Mouse (Mus musculus) cerebral cortex, adult 2 months (tissue): ENCODE measurements around the gene Ptgdr2.

Experiments used
- WGBS: fragments of 180-500 bp; shearing (Covaris S2); methylation state at CpG from one replicate; pipeline ENCODE4 v1.1.7; 2018; 5-methylcytosine and 5-hydroxymethylcytosine counted together

Ptgdr2 gene

DNA sequence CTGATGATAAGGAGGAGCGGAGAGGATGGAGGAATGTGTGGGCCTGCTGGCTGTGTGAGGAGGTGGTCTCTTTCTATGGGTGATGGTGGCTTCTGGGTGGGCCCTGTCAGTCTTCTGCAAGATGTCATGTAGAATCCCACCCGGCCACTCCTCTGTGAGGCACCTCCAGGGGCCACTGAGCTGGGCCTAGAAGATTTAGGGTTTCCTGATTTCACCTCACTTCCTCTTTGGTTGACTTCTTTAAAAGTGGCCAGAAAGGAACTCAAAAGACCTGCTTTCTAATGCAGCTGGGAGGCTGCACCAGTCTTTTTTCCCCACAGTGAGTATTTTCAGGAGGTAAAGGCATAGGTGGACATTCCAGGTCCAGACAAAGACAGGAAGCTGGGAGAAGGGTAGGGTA is 6.3 kb upstream of the Ptgdr2 start:
- WGBS, result 87% methylated on average over 2 of the region's 2 CpGs

DNA sequence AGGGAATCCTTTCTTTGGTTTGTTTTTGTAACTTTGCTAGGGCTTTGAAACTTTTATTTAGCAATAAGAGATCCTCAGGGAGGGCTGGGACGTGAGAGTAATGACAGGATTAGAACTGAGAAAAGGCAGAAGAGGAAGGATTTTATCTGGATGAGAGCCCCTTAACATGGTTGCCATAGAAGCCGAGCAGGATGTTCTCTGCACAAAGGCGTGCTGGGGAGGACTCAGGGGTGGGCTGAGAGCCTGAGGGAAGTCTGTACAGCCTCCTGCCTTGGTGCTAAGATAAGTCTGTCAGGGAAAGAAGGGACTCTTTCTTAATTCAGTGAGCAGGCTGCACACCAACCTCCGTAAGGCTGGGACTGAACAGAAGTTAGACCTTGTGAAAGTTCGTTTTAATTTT is 1.9 kb upstream of the Ptgdr2 start:
- 20% methylated on average over 5 of the region's 5 CpGs for WGBS

DNA sequence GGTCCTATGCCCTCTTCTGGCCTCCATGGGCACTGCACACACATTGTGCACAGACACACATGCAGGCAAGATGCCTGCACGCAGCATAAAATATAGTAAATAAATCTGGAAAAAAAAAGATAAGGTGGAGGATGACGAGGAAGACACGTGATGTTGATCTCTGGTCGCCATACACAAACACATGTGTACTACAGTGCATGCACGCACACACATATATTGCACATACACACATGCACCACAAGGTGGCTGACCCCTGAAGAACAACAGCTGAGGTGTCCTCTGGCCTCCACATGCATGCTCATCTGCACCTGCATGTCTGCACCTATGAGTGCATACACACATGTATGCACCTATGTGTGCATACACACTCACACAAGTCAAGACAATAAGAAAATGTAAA is 883 bp upstream of the Ptgdr2 start:
- WGBS, result 85% methylated on average over 5 of the region's 5 CpGs

DNA sequence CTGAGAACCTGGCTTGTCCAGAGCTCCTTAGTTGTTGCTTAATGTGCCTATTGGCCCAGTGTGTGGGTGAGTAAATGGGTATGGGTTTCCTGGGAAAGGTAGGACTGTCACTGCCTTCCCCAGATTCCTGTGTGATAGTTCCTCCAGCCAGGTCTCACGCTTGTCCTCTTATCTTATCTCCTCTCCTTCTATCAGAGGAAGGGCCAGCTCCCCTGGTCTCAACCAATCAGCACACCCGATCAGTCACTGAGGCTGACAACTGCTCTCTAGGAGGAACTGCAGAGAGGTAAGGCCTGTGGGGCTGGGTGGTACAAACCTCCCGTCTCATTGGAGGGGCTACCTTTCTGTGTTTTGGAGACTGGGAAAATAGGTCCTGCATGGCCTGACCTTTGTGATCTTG is 1.8 kb downstream of the Ptgdr2 start:
- 86% methylated on average over 3 of the region's 3 CpGs for WGBS

DNA sequence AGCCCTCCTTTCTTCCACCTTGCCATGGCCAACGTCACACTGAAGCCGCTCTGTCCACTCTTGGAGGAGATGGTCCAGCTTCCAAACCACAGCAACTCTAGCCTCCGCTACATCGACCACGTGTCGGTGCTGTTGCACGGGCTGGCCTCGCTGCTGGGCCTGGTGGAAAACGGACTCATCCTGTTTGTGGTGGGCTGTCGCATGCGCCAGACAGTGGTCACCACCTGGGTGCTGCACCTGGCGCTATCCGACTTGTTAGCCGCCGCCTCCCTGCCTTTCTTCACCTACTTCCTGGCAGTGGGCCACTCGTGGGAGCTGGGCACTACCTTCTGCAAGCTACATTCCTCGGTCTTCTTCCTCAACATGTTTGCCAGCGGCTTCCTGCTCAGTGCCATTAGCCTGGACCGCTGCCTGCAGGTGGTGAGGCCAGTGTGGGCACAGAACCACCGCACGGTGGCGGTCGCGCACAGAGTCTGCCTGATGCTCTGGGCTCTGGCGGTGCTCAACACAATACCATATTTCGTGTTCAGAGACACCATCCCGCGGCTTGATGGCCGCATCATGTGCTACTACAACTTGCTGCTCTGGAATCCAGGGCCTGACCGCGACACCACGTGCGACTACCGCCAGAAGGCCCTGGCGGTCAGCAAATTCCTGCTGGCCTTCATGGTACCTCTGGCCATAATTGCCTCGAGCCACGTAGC is 3.3 kb downstream of the Ptgdr2 start:
- WGBS, result 22% methylated on average over 37 of the region's 37 CpGs

DNA sequence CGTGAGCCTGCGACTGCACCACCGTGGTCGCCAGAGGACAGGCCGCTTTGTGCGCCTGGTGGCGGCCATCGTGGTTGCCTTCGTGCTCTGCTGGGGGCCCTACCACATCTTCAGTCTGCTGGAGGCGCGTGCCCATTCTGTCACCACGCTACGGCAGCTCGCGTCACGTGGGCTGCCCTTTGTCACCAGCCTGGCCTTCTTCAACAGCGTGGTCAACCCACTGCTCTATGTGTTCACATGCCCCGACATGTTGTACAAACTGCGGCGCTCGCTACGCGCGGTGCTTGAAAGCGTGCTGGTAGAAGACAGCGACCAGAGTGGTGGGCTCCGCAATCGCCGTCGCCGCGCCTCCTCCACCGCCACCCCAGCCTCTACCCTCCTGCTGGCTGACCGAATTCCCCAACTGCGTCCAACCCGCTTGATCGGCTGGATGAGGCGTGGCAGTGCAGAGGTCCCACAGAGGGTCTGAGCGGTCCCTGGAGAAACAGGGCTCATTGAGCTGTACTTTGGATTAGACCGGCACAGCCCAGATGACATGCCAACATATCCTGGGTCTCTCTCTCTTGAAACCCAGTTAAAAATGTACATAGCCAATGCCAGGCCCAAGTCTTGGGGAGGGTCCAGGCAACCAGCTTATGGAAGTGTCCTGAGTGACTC is 4.0 kb downstream of the Ptgdr2 start:
- 8% methylated on average over 40 of the region's 40 CpGs for WGBS

DNA sequence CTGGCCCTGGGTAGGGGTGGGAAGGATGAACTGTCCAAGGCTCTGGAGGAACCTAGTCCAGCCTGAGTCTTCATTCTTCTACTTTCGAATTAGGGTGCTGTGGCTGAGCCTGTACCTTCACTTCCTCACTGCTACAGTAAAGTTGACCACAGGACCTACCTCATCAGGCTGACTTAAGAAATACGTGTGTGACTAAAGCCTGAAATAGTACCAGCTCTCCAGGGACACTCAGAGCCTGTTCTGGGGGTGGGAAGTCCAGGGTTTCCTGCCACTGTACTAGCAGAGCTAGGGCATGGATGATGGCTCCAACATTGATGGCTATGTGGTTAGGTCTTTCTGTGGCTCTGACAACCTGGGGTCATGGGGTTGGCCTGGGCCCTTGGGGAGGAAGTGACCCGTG is 7.0 kb downstream of the Ptgdr2 start:
- WGBS, result 77% methylated on average over 3 of the region's 3 CpGs

DNA sequence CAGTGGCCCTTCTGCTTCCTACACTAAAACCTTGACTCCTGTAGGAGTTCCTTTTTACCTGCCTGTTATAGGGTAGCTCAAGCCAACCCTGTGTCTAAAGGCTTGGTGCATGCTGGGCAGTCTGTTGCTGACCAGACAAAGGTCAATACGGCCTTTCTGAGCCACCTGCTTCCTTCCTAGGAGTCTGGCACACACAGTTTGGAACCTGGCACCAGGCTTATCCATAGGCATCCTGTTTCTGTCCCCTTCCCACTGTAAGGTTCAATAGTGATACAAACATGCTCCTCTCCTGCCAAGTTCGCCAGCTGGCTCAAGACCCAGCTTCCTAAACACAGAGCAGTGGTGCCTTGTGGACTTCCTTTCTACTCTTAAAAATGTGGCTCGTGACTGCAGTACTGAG is 9.5 kb downstream of the Ptgdr2 start:
- WGBS, result 60% methylated on average over 3 of the region's 3 CpGs

DNA sequence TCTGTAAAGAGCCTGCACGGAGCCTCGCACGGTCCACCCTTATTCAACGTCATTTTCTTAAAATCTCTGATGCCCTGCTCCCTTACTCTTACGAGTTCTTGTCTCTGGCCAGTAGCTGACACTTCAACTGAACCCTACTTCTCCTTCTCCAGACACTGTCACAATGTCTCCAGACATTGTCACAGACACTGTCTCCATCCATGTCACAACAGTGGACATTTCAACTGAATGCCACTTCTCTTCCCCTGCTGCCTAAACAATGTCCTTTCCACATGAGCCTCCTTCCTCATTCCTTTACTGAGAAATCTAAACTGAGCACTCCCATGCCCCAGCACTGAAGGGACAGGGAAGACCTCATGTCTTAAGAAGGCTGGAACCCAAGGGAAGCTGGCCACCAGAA is 10.3 kb downstream of the Ptgdr2 start:
- WGBS, result 75% methylated on average over 5 of the region's 5 CpGs

DNA sequence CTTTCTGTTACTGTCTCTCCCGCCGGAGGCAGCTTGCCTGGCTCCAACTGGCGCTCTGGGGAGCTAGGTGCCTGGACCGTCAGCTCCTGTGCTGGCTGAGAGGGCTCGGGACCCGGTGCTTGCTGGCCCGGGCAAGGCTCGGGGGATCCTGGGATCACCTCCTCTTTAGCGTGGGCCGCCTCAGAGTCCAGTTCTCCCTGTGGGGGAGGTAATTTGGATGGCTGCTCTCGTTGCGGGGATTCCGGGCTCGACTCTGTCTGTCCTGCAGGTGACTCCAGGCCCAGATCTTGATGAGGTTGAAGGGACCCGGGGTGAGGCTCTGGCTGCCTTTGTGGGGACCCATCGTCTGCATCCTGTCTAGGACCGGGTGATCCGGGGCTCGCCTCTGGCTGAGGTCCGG is 11.5 kb downstream of the Ptgdr2 start:
- WGBS, result under 1% methylated on average over 20 of the region's 20 CpGs

DNA sequence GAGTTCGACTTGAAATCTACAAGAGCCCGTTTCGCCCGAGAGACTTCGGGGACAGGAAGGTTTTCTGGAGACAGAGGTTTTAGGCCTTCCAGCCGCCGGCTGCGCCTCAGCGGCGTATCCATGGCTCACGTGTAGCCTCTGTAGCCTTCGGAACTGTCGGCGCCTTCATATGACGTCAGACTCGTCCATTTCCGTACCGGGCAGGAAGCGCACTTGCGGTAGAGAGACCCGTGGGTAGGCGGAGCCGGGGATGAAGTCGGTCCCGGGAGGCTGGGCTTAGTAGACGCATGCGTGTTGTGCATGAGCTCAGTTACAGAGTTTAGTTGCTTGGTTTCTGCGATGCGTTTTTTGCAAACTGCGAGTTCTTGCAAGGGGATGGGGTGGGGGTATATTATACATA is 12.2 kb downstream of the Ptgdr2 start, which contains the start of gene Ccdc86:
TSS of gene Ccdc86 (minus strand) at position 155 of the 400 bp plus-strand sequence.
- WGBS, result 0% methylated on average over 30 of the region's 30 CpGs

DNA sequence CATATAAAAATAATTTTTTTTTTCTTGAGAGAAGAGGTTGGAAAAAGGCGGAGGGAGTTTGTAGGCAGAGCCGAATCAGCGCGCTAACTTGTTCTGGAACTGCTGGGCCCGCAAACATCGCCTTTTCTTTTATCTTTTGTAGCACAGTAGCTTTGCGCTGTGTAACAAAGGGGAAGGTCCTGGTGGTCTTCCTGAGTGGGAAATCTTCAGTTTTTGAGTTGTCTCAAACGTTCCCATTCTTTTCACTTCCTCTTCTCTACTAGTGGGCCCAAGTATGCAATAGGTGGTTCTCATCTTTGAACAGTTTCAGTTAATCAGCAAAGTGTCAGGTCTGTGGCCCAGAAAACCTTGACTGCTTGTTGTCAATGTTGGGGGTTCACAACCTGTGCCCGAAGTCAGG is 12.6 kb downstream of the Ptgdr2 start:
- whole genome bisulfite sequencing, result 22% methylated on average over 9 of the region's 9 CpGs

DNA sequence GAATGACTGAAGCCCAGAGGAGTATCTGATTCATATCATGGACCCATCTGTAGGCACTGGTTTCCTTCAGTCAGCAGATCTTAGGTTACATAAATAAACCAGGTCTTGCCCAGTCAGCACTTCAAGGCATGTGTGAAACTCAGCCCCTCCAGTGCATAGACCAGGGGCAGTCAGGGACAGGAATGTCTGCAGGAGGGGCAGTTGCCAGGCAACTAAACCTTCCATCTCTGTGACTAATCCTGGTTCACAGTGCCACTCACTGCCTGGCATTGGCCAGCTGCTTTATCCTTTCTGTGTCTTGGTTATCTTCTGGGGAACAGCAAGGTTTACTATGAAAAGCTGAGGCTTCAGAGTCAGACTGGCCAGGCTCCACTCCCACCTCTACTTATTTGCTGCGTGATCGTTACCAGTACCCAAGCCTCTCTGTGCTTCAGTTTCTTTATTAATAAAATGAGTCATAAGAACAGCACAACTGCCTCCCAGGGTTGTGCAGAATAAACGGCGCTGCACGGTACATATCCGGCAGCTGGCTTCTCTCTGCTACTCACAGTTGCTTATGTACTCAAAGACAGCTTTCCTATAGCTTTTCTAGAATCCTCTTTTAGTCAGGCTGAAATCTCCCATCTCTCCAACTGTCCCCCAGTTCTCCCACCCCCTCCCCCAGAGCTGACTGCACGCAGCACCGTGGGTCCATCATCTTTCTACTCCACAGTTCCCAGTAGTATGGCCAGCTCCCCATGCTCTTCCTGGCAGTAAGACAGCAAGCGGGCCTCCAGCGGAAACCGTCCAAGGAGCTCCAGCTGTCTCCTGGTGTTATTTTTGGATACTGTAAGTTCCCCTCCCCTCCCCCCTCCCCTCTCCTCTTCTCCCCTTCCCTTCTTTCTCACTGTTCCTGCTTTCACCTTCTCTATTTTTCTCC is 15.3 kb downstream of the Ptgdr2 start:
- 31% methylated on average over 11 of the region's 11 CpGs for WGBS

DNA sequence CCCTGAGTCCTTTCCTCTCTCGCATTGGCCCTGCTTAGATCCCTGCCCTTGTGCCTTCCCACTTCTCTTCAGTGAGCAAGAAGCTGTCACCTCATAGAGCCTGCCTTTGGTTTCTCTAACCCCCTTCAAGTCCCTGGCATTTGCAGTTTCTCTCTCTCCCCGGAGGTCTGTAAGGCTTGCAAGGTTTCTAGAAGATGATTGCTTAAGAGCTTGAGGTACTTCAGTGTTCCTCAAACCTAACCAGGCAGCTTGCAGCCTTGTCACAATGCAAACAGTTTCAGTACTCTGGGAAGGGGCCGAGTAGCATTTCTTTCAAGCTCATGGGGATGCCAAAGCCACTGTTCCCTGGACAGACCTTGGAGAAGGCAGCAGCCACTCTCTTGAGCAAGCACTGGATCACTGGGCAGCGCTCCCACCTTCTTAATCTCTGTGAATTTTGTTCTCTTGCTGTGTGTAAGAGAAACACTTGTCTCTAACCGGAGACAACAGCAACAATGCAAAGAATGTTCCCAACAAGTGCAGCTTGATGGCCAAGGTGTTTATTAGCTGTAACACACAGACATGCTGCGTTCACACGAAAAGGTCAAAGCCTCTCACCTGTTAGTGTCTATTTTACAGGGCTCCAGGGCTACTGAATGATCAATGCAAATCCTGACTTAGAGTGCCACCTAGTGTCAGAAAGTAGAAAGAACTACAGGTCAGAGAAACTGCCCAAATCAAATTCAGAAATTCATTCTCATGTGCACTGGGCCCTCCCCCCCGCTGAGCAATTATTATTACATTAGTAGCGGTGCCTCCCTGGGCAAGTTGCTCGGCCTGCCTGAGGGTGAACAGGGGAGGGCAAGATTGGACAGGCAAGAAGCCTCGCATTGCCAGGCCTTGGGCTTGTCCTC is 22.4 kb downstream of the Ptgdr2 start:
- WGBS, result 30% methylated on average over 11 of the region's 11 CpGs

DNA sequence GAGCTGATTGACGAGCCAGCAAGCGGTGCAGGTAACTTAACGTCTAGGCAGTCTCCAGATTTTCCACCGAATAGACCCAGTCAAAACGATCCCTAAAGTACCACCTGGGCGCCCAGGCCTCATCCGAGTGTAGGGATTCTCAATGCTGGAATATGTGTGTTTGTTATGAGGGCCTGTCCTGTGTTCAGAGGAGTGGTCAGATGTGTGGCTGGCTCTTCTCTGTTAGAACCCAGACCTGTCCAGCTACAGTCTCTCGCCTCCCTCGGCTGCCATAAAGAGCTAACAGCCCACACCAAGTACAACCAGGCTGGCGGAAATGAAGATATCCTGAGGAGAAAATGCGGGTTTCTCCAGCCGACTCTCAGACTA is 23.0 kb downstream of the Ptgdr2 start:
- 49% methylated on average over 12 of the region's 12 CpGs for WGBS

DNA sequence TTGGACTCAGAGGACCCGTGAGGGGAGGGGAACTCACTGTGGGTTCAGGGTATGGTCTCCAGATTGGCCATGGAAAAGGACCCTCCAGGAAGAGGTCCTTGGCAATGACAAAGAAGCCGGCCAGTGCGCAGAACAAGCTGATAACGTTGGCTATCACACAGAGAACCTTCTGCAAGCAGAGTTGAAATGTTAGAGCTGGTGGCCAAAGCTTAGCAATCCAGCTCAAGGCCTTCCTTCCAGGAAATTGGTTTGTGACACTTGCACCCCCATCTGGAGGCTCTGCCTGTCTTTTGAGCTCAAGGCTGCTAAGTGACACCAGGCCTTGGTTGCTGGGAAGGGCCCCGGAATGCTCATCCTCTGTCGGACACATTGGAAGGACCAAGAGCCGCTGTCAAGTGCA is 28.8 kb downstream of the Ptgdr2 start:
- 94% methylated on average over 7 of the region's 7 CpGs for WGBS

DNA sequence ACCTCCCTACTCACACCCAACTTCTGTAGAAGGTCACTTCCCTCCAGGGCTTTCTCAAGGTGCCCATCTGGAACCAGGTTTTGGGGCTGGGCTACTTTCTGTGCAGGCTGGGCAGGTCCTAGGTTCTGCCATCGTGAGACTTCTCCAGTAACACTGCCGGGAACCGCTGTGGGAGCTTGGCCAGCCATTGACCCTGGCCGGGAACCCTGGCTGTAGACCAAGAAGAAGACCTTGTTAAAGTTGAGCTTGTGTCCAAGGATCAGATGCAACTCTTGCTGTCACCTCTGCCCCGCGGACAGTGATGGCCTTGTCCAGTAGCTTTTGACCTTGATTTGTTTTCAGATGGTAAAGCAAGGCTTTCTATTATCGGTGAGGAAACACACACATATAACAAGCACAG is 31.6 kb downstream of the Ptgdr2 start:
- WGBS, result 89% methylated on average over 7 of the region's 7 CpGs

DNA sequence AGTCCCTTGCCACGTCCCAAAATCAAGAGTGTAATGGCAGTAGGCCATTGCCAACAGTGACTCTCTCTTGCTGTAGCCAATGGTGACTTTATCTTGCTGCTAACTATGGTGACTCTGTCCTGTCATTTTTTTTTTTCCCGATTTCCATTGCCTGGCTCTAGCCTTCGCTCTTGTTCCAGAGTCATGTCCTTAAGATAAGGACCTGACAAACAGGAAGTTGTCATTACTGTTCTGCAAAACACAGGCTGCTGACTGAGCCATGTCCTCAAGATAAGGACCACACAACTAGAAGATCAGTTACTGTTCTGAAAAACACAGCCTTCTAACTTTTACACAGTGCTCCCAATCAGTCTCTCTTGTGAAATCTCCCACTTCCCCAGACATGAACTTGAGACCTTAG is 33.5 kb downstream of the Ptgdr2 start:
- 76% methylated on average over 3 of the region's 3 CpGs for WGBS

DNA sequence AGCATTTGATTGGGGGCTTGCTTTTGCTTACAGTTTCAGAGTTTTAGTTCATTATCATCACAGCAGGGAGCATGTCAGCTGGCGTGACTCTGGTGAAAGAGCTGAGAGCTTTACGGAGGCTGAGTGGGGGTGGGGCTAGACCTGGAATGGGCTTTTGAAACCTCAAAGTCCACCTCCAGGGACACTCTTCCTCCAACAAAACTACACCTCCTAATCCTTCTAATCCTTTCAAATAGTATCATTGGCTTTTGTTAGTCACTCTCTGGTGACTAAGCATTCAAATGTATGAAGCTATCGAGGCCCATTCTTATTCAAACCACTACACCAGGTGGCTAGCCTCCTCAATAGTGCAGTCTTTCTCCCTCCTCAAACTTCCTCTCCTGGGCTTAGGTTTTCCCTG is 35.7 kb downstream of the Ptgdr2 start:
- 36% methylated on average over 3 of the region's 3 CpGs for WGBS

DNA sequence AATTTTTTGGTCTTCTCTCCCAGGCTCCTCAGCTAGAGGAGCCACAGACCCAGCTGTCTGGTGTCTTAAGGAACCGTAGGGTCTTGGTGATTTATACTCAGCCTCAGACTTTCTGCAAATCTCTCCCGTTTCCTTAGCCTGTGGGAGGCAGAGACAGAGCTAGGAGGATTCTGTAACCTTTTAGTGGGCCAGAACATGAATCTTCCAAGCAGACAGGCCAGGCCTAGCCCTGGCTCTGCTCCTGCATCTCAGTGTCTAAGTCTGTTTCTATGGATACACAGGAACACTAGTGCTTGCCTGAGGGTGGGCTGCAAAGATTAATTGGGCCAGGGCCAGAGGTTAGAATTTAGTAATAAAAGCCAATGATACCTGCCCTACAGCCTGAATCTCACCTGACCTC is 36.2 kb downstream of the Ptgdr2 start:
- WGBS, result 67% methylated on average over 2 of the region's 2 CpGs

DNA sequence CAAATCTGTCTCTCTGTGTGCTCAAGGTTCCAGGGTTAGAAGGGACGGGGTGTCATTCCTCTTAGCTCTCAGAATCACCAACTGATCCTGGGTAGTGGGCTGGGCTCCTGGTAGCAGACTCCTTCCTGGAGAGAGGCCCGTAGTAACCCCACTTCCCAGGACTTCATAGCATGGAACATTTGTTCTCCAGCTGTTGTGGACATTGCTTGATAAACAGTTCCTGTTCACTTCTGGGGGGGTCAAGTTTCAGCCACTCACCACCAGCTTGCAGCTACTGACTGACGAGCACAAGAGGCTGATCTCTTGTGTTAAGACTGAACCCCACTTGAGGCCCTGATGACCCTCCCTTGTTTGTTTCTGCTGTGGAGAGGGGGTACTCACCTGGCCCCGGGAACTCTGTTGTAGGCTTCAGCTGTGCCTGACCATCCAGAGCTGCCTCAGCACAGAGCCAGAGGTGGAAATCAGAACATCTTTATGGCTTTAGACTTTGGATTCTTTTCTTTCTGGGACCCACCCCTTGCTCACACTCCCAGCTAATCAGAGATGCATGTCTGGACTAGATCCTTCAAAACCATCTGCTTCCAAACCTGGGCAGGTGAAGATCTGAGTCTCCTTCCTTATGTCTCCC is 37.4 kb downstream of the Ptgdr2 start, which contains the start of gene Ms4a10:
TSS of gene Ms4a10 (minus strand) at position 433 of the 628 bp plus-strand sequence.
- WGBS, result 81% methylated on average over 4 of the region's 4 CpGs
